Mouse (Mus musculus) E14TG2a.4 (cell line): ENCODE measurements at regions not wholly inside any gene's neighbourhood (a gene's known extent, or its start where the extent isn't known, plus 50 kb on each side); places are given as distances from the start of the nearest gene placed in this dataset.

Source experiments
- CTCF ChIP-seq: conservative IDR thresholded peaks from 2 replicates; pipeline ENCODE4 v1.5.1; 2014; ENCODE audit warnings: low read length
- NANOG ChIP-seq: IDR thresholded peaks from 2 replicates; pipeline ENCODE4 v1.6.1; 2014; ENCODE audit warnings: borderline replicate concordance, low read length, mixed read lengths
- POU5F1 ChIP-seq: IDR thresholded peaks from 2 replicates; pipeline ENCODE4 v1.6.1; 2014; ENCODE audit warnings: low read length, borderline replicate concordance

GRCm38 (mm10) chr11:71976724-71977481 lies 60.4 kb downstream of the Aipl1 start:
- TF ChIP-seq CTCF (no peak), NANOG (no peak), POU5F1 (no peak)
